Mouse (Mus musculus) testis, adult 2 months (tissue): ENCODE measurements around the gene Olfr826. TPM values are rescaled to one million over a fixed set of nuclear protein-coding genes. Genes with fewer than 3 reads are reported as not detected.
"Not testable (repeated sequence)": the region's sequence is repeated elsewhere in the genome, so short reads cannot be mapped to it uniquely, and the experiment has no call there.

ENCODE experiments used
- H3K27ac ChIP-seq: fragments of 200-500 bp; 2 replicates; pipeline ENCODE4 v1.5.1; 2012; ENCODE audit warnings: low read depth, low read length; ENCODE audit not compliant: control insufficient read depth, insufficient read depth
- H3K27me3 ChIP-seq: fragments of 200-500 bp; 2 replicates; pipeline ENCODE4 v1.6.1; 2012; ENCODE audit warnings: mild to moderate bottlenecking, low read length, moderate library complexity; ENCODE audit not compliant: control insufficient read depth, insufficient read depth
- H3K36me3 ChIP-seq: fragments of 200-500 bp; 2 replicates; pipeline ENCODE4 v1.6.1; 2012; ENCODE audit warnings: mild to moderate bottlenecking, low read length; ENCODE audit not compliant: control insufficient read depth, insufficient read depth
- H3K4me1 ChIP-seq: fragments of 200-500 bp; 2 replicates; pipeline ENCODE4 v1.6.1; 2012; ENCODE audit warnings: low read length; ENCODE audit not compliant: control insufficient read depth, insufficient read depth
- H3K4me3 ChIP-seq: fragments of 200-500 bp; 2 replicates; pipeline ENCODE4 v1.5.1; 2012; ENCODE audit warnings: low read depth, mild to moderate bottlenecking, low read length, moderate library complexity, mixed read lengths; ENCODE audit not compliant: control insufficient read depth
- CTCF ChIP-seq: fragments of 200-500 bp; IDR thresholded peaks from 2 replicates; pipeline ENCODE4 v1.5.1; 2012; ENCODE audit warnings: low read depth, mild to moderate bottlenecking, inconsistent platforms, low read length, moderate library complexity; ENCODE audit not compliant: control insufficient read depth, insufficient read depth, insufficient replicate concordance
- POLR2A ChIP-seq: fragments of 200-500 bp; IDR thresholded peaks from 2 replicates; pipeline ENCODE4 v1.6.1; 2012; ENCODE audit warnings: low read depth, mild to moderate bottlenecking, inconsistent platforms, low read length, moderate library complexity; ENCODE audit not compliant: control insufficient read depth
- polyA plus RNA-seq: library from polyadenylated mRNA; depleted of rRNA; stranded (reverse); fragments of >200 nt; gene quantifications from 2 replicates; pipeline ENCODE4 v1.2.3, GENCODE M21; 2012; rRNA removed

The Olfr826 gene
- polyA plus RNA-seq, 1 experiment = not detected

DNA sequence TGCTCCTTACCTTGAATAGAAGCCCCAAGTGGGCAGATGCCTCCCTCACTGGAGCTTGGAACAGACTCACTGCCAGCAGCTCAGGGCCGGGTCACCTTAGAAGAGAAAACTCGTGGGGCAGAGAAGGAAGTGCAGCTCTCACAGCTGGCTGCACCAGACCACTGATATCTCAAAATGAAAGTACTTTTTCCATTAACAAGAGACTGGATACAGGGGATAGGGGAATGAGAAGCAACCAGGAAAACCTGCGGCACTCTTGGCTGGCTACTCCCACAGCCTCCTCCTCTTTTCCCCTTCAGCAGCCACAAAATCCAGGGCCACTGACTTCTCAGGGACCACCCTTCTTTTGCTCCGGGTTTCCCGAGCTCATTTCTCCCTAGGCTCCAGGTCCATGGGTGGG is 39.9 kb downstream of the Olfr826 start:
- H3K4me1 ChIP-seq = peaks cover 5% of the 10 kb centered on the region; the same call in 1 of the 2 replicates
- no peak overlapping the region for H3K27ac ChIP-seq
- H3K36me3 ChIP-seq = no peaks in the 10 kb centered on the region
- H3K27me3 ChIP-seq = no peaks in the 10 kb centered on the region
- H3K4me3 ChIP-seq = no peak overlapping the region
- TF ChIP-seq POLR2A = no peak

DNA sequence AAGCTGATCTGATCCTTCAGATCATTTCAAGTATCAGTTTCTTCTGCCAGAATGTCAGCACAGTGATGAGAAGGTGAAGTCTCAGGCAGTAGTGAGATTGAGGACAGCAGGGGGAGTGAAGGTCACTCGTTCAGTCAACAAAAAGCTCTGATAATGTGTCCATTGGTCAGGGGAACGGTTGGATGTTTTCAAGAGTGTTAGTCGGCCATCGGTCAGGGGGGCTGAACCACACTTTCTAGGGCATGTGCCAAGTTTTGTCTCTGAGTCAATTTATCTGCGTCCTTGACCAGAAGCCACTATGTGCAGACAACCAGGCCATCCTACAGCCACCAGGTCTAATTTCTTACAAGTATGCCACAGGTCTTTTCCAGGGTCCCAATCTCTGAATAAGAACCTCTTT is 41.5 kb downstream of the Olfr826 start:
- peak overlapping the region; percentile 27; the same call in 1 of the 2 replicates for H3K4me3 ChIP-seq
- not testable (repeated sequence) for H3K4me1 ChIP-seq, H3K27me3 ChIP-seq, H3K27ac ChIP-seq, H3K36me3 ChIP-seq

DNA sequence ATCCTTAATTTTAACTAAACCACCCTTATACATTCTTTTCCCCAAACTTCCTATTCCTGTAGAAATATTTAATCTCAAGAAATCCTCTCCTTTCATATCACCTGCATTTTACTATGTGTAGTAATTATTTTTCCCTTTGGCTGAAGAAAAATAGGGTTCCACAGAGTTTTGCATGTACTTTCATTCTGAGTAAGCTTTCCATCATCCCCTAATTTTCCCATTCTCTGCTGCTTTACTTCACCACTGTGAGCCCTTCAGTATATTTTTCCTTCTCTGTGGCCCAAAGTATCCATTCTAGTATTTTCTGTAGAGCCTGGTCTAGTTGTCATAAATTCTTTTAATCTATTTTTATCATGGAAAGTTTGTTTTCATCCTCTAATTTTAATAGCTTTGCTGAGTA is 49.2 kb downstream of the Olfr826 start:
- Histone ChIP-seq H3K27me3 (no peaks in the 10 kb centered on the region), H3K4me3 (no peak overlapping the region), H3K36me3 (no peaks in the 10 kb centered on the region), H3K27ac (no peak overlapping the region), H3K4me1 (no peaks in the 10 kb centered on the region)
- no peak for TF ChIP-seq CTCF
- no peak for TF ChIP-seq POLR2A

DNA sequence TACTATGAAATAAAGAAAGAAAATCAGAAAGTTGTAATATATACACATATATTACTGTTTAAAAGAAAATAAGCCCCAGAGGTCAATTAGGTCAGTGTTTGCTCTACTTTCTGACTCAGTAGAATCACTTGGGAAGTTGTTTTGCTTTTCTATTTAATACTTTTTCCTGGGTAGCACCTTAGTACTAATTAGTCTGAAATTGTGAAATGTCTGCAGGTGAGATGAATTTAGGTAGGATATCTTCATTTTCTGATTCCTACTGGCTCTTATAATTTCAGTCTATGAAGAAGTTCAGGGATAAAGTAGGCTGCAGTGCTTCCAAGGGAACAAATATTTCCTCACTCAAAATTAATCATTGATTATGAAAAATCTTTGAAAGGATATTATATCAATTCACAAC is 54.1 kb downstream of the Olfr826 start, which contains the start of gene Olfr824:
Gene Olfr824, minus strand, starts transcription at position 101 of the 400 bp plus-strand sequence.
- not testable (repeated sequence) for H3K4me3 ChIP-seq, H3K27me3 ChIP-seq, H3K4me1 ChIP-seq, H3K27ac ChIP-seq, H3K36me3 ChIP-seq

Other genes with a start within 250 kb of the Olfr826 start
- not detected in 2 replicates for gene Olfr818, start 235.1 kb downstream of the Olfr826 start, polyA plus RNA-seq
- gene Olfr819, start 216.9 kb downstream of the Olfr826 start, polyA plus RNA-seq = not detected in 2 replicates
- gene Olfr247, start 208.0 kb downstream of the Olfr826 start, polyA plus RNA-seq = not detected in 2 replicates
- gene Gm10310, start 199.1 kb downstream of the Olfr826 start, polyA plus RNA-seq = not detected in 2 replicates
- not detected in 2 replicates for gene Olfr820, start 171.6 kb downstream of the Olfr826 start, polyA plus RNA-seq
- not detected in 2 replicates for gene Olfr821, start 153.8 kb downstream of the Olfr826 start, polyA plus RNA-seq
- not detected in 2 replicates for gene Olfr822, start 113.0 kb downstream of the Olfr826 start, polyA plus RNA-seq
- not detected in 2 replicates for gene Olfr823, start 68.8 kb downstream of the Olfr826 start, polyA plus RNA-seq
- not detected in 2 replicates for gene Olfr824, start 54.2 kb downstream of the Olfr826 start, polyA plus RNA-seq
- not detected in 2 replicates for gene Olfr825, start 17.4 kb downstream of the Olfr826 start, polyA plus RNA-seq
- not detected in 2 replicates for gene Olfr827, start 30.2 kb upstream of the Olfr826 start, polyA plus RNA-seq
- not detected in 2 replicates for gene Neurod4, start 96.1 kb upstream of the Olfr826 start, polyA plus RNA-seq
- gene Tespa1, start 138.7 kb upstream of the Olfr826 start, polyA plus RNA-seq = not detected in 2 replicates
- not detected in 2 replicates for gene Vmn2r84, start 210.1 kb upstream of the Olfr826 start, polyA plus RNA-seq
- gene Vmn2r85, start 245.5 kb upstream of the Olfr826 start, polyA plus RNA-seq = not detected in 2 replicates